Mouse (Mus musculus) kidney, embryonic 16.5 days (tissue): ENCODE measurements around the gene Krt1. TPM values are rescaled to one million over a fixed set of nuclear protein-coding genes. Genes with fewer than 3 reads are reported as not detected.

ENCODE experiments used
- ATAC-seq: fragments of 200-750 bp; cut with Nextera tagmentation; 2 replicates; pipeline ENCODE4 v1.8.0; 2017; ENCODE audit warnings: moderate TSS enrichment; ENCODE audit not compliant: low FRiP score, low TSS enrichment
- H3K27ac ChIP-seq: fragments of 300-500 bp; sonication (generic); 2 replicates; pipeline ENCODE4 v1.5.1; 2014; ENCODE audit warnings: low read length
- H3K27me3 ChIP-seq: fragments of 300-500 bp; sonication (generic); 2 replicates; pipeline ENCODE4 v1.6.1; 2014; ENCODE audit warnings: low read length, control low read depth, mixed read lengths; ENCODE audit not compliant: insufficient read depth
- H3K36me3 ChIP-seq: fragments of 300-500 bp; sonication (generic); 2 replicates; pipeline ENCODE4 v1.6.1; 2014; ENCODE audit warnings: low read length, control low read depth, mixed read lengths; ENCODE audit not compliant: insufficient read depth
- H3K4me1 ChIP-seq: fragments of 300-500 bp; sonication (generic); 2 replicates; pipeline ENCODE4 v1.6.1; 2014; ENCODE audit warnings: low read length, control low read depth, mixed read lengths; ENCODE audit not compliant: insufficient read depth
- H3K4me2 ChIP-seq: fragments of 300-500 bp; sonication (generic); replicated peaks from 2 replicates; pipeline ENCODE4 v1.6.1; 2014; ENCODE audit warnings: low read depth, low read length
- H3K4me3 ChIP-seq: fragments of 300-500 bp; sonication (generic); 2 replicates; pipeline ENCODE4 v1.5.1; 2014; ENCODE audit warnings: mild to moderate bottlenecking, low read length
- H3K9ac ChIP-seq: fragments of 300-500 bp; sonication (generic); replicated peaks from 2 replicates; pipeline ENCODE4 v1.6.1; 2014; ENCODE audit warnings: low read length
- H3K9me3 ChIP-seq: fragments of 300-500 bp; sonication (generic); 2 replicates; pipeline ENCODE4 v1.6.1; 2016; ENCODE audit warnings: low read length, control low read depth
- WGBS: fragments of 180-500 bp; shearing (Covaris S2); extraction: QIAGEN DNeasy Blood & Tissue Kit; methylation state at CpG from one replicate; pipeline ENCODE4 v1.1.7; 2014; 5-methylcytosine and 5-hydroxymethylcytosine counted together
- polyA plus RNA-seq: library from polyadenylated mRNA; unstranded; fragments of >200 nt; fragmentation: Nextera tagmentation; extraction: Ambion mirVana; gene quantifications from 2 replicates; pipeline ENCODE4 v1.2.1, GENCODE M21; 2015

Krt1 gene
- polyA plus RNA-seq, 1 experiment from 2014 or later = 0.57 TPM

GRCm38 (mm10) chr15:101859735-101860170 is 9.2 kb upstream of the Krt1 start:
- Histone ChIP-seq H3K36me3 (no peaks in the 10 kb centered on the region), H3K4me2 (peak overlapping the region; percentile 65), H3K4me3 (peak overlapping the region; percentile 37), H3K27ac (no peak overlapping the region), H3K4me1 (peaks cover 9% of the 10 kb centered on the region), H3K9me3 (no peaks in the 10 kb centered on the region), H3K27me3 (peaks cover 30% of the 10 kb centered on the region), H3K9ac (peak overlapping the region; percentile 52)
- no peak for ATAC-seq
- 0% methylated on average over 33 of the region's 33 CpGs for WGBS

DNA sequence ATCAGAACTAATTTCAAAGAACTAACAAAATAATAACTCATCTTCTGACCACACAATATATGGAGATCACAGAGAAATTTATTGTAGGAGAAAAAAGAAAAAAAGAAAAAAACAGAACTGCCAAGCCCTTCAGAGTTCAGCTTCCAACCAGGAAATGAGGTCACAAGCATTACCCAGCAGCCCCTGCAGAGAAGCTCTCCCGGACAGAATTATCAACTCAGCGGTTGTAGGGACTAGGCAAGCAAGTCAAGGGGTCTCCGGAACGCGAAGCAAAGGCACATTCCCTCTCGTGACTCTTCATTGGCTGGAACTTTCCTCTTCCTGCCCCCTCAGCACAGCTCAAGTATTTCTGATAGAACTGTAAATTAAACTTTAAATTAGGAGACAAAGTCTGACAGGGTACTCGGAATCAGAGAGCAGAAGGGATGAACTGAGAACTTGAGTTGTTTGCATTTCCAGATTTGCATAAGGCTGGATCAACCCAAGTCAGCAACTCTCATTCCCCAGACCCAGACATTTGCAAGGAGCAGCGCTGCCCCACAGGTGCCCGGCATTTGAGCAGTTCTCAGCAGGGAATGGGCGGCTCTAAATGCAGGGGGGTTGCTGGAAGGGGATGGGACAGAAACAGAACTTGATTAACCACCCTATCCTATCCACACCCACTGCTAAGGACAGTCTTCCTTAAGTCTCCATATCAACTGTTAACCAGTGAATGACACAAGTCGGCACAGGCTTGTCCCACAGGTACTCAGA is 8.3 kb upstream of the Krt1 start:
- Histone ChIP-seq H3K4me3 (peak overlapping the region; percentile 37; the same call in 1 of the 2 replicates), H3K9ac (no peak overlapping the region; the same call in 1 of the 2 replicates)
- 5% methylated on average over 11 of the region's 11 CpGs for whole genome bisulfite sequencing

GRCm38 (mm10) chr15:101856696-101857095 is 6.1 kb upstream of the Krt1 start:
- H3K27me3 ChIP-seq = peaks cover 41% of the 10 kb centered on the region
- no peaks in the 10 kb centered on the region for H3K9me3 ChIP-seq
- no peak overlapping the region for H3K4me2 ChIP-seq
- H3K36me3 ChIP-seq = no peaks in the 10 kb centered on the region
- WGBS = 31% methylated on average over 5 of the region's 5 CpGs
- H3K27ac ChIP-seq = no peak overlapping the region
- H3K9ac ChIP-seq = no peak overlapping the region
- H3K4me1 ChIP-seq = peaks cover 9% of the 10 kb centered on the region
- no peak for ATAC-seq
- H3K4me3 ChIP-seq = no peak overlapping the region

More for the DNA sequence above, 8.3 kb upstream of the Krt1 start:
- no peaks in the 10 kb centered on the region for H3K36me3 ChIP-seq
- H3K27ac ChIP-seq = no peak overlapping the region
- no peaks in the 10 kb centered on the region for H3K9me3 ChIP-seq
- H3K27me3 ChIP-seq = peaks cover 36% of the 10 kb centered on the region
- ATAC-seq = 0 out of 2 replicates have a peak, but pooled peaks have one; percentile 14
- H3K4me1 ChIP-seq = peaks cover 9% of the 10 kb centered on the region
- peak overlapping the region; percentile 65 for H3K4me2 ChIP-seq

DNA sequence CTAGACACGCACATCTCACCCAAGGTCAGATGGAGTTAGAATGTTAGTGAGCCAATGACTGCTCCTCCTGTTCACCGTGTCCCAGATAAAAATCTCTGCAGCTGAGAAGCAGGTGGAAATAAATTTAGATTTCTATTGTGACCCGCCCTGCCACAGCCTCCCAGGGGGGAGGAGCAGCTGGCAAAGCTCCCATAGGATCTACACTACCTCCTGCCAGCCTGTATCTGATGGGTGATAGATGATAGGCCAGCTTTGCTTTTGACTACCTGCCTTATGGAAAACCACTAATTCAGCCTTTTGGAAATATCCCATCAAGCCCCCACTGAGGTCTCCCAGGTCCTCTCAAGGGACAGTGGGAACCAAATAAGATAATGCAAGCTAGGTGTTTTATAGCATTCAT is 5.1 kb upstream of the Krt1 start:
- H3K36me3 ChIP-seq = no peaks in the 10 kb centered on the region
- H3K9ac ChIP-seq = no peak overlapping the region
- no peak overlapping the region for H3K4me3 ChIP-seq
- peaks cover 39% of the 10 kb centered on the region for H3K27me3 ChIP-seq
- no peak overlapping the region for H3K27ac ChIP-seq
- 75% methylated on average over 3 of the region's 3 CpGs for WGBS
- no peak for ATAC-seq
- H3K4me2 ChIP-seq = no peak overlapping the region
- H3K4me1 ChIP-seq = peaks cover 9% of the 10 kb centered on the region
- H3K9me3 ChIP-seq = no peaks in the 10 kb centered on the region

DNA sequence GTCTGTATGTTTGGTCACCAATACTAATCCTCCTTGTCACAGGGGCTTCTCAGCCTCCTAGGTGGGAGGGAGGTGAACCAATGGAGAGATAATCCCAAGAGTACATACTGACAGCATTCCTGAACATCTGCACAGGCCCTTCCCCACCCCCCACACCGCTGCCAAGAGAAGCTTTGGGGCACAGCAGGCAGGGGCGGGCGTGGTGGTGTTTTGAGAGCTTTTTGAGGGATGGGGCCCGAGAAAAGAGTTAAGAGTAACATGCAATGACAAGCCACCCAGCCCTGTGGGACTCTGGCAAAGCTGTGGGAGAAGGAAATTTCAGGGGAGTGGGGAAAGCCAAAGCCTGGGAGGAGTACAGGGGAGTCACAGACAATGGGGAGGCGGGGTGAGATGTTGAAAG is 3.7 kb upstream of the Krt1 start:
- no peak overlapping the region for H3K27ac ChIP-seq
- H3K9ac ChIP-seq = no peak overlapping the region
- no peak for ATAC-seq
- peaks cover 27% of the 10 kb centered on the region; the same call in 1 of the 2 replicates for H3K27me3 ChIP-seq
- no peak overlapping the region for H3K4me2 ChIP-seq
- peaks cover 4% of the 10 kb centered on the region for H3K4me1 ChIP-seq
- H3K4me3 ChIP-seq = no peak overlapping the region
- no peaks in the 10 kb centered on the region for H3K9me3 ChIP-seq
- WGBS = 42% methylated on average over 5 of the region's 5 CpGs
- H3K36me3 ChIP-seq = no peaks in the 10 kb centered on the region

- Histone ChIP-seq H3K4me3 (no peak overlapping the region), H3K9ac (no peak overlapping the region), H3K27ac (no peak overlapping the region), H3K4me2 (no peak overlapping the region), H3K36me3 (no peaks in the 10 kb centered on the region), H3K4me1 (no peaks in the 10 kb centered on the region), H3K9me3 (no peaks in the 10 kb centered on the region), H3K27me3 (peaks cover 17% of the 10 kb centered on the region; the same call in 1 of the 2 replicates)
- ATAC-seq = no peak
- 25% methylated on average over 5 of the region's 5 CpGs for WGBS
Measured at GRCm38 (mm10) chr15:101852571-101852970, 2.0 kb upstream of the Krt1 start.

GRCm38 (mm10) chr15:101845971-101846403 is 4.6 kb downstream of the Krt1 start:
- Histone ChIP-seq H3K9me3 (no peaks in the 10 kb centered on the region), H3K4me1 (no peaks in the 10 kb centered on the region; the same call in 1 of the 2 replicates), H3K4me3 (peak overlapping the region; percentile 58), H3K36me3 (no peaks in the 10 kb centered on the region), H3K27me3 (peaks cover 11% of the 10 kb centered on the region; the same call in 1 of the 2 replicates), H3K9ac (peak overlapping the region; percentile 63), H3K27ac (no peak overlapping the region), H3K4me2 (peak overlapping the region; percentile 86)
- ATAC-seq = peak; percentile 80
- WGBS = under 1% methylated on average over 34 of the region's 37 CpGs

- Histone ChIP-seq H3K27me3 (peaks cover 12% of the 10 kb centered on the region; the same call in 1 of the 2 replicates), H3K27ac (no peak overlapping the region), H3K4me2 (no peak overlapping the region), H3K9me3 (no peaks in the 10 kb centered on the region), H3K4me3 (no peak overlapping the region), H3K36me3 (no peaks in the 10 kb centered on the region), H3K4me1 (no peaks in the 10 kb centered on the region; the same call in 1 of the 2 replicates), H3K9ac (no peak overlapping the region)
- no peak for ATAC-seq
- 59% methylated on average over 9 of the region's 9 CpGs for WGBS
Measured at GRCm38 (mm10) chr15:101843192-101843591, 7.4 kb downstream of the Krt1 start.

DNA sequence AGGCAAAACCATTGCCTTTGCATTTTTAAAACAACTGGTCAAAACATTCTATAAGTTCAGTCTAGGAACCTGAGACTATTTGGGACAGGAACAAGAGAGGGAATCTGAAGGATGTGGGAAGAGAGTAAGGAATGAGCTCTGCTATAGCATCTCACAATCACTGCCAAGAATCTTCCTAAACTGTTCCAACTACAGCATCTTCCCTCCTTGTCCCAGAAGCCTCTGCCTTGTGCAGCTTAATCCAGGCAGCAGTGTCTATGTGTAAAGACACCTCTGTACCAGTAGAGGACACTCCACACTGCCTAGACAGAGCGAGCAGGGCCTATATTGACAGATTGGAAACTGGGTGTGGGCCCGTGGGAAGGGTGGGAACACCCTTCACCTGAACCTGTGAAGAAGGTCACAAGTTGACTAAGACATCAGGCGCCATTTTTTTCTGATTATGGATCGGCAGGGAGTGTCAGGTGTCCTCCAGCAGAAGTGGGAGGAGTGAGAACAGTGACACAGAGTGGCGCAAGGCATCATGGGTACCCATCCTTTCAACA is 15.7 kb downstream of the Krt1 start:
- Histone ChIP-seq H3K9me3 (no peaks in the 10 kb centered on the region), H3K4me3 (no peak overlapping the region), H3K27ac (no peak overlapping the region), H3K4me1 (no peaks in the 10 kb centered on the region), H3K4me2 (no peak overlapping the region), H3K36me3 (no peaks in the 10 kb centered on the region), H3K9ac (no peak overlapping the region), H3K27me3 (0 out of 2 replicates have a peak, but pooled peaks cover 3% of the 10 kb centered on the region)
- no peak for ATAC-seq
- WGBS = 68% methylated on average over 5 of the region's 5 CpGs

DNA sequence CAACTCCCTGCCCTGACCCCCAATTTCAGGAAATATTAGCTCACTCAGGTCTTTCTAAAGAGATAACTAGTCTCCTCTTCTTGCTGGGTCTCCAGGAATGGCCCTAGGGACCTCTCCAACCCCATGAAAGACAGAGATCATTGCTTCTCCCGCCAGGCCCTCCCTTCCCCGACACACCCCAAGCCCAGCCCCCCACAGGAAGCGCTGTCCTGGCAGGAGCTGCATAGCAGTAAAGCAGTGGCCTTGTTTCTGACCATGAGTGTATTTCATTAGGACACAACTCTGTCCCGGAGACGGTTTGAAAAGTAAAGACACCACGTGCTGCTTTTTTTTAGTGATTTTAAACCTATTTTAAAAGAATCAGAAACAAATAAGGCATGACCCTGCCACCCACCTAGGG is 17.5 kb downstream of the Krt1 start:
- no peaks in the 10 kb centered on the region for H3K36me3 ChIP-seq
- H3K27me3 ChIP-seq = peaks cover 3% of the 10 kb centered on the region; the same call in 1 of the 2 replicates
- no peak overlapping the region for H3K4me3 ChIP-seq
- no peak overlapping the region for H3K27ac ChIP-seq
- H3K4me2 ChIP-seq = no peak overlapping the region
- no peak overlapping the region for H3K9ac ChIP-seq
- no peaks in the 10 kb centered on the region for H3K4me1 ChIP-seq
- ATAC-seq = no peak
- H3K9me3 ChIP-seq = no peaks in the 10 kb centered on the region
- WGBS = 16% methylated on average over 6 of the region's 6 CpGs
